Mouse (Mus musculus) CH12.LX (cell line): Measurements from ENCODE around the gene Hspb11. TPM values are rescaled to one million over a fixed set of nuclear protein-coding genes. Genes with fewer than 3 reads are reported as not detected.

Experiments used
- DNase-seq: peaks from one replicate; pipeline ENCODE4 v3.0.0-alpha.2; 2013; ENCODE audit errors: extremely low read depth
- H3K27ac ChIP-seq: 2 replicates; pipeline ENCODE4 v1.5.1; 2012; ENCODE audit warnings: low read depth, mild to moderate bottlenecking, control low read depth, moderate library complexity; ENCODE audit not compliant: insufficient read depth
- H3K27me3 ChIP-seq: replicated peaks from 2 replicates; pipeline ENCODE3; 2012; ENCODE audit warnings: inconsistent platforms
- H3K36me3 ChIP-seq, 2 experiments: replicated peaks in 1 of 2; 2 replicates each; pipeline versions ENCODE3 to v1.6.1; 2012; ENCODE audit warnings: inconsistent platforms in 1 of 2, low read length in 1 of 2, mild to moderate bottlenecking in 1 of 2, mixed read lengths in 1 of 2, moderate library complexity in 1 of 2; ENCODE audit not compliant: control insufficient read depth in 1 of 2, insufficient read depth in 1 of 2
- H3K4me1 ChIP-seq, 2 experiments: 2 replicates each; pipeline ENCODE4 v1.6.1; 2012; ENCODE audit warnings: inconsistent platforms in 1 of 2, moderate library complexity in 1 of 2; ENCODE audit not compliant: insufficient read depth in 2 of 2, control insufficient read depth in 1 of 2
- H3K4me2 ChIP-seq: 2 replicates; pipeline ENCODE4 v1.6.1; 2012; ENCODE audit warnings: low read depth, mild to moderate bottlenecking, control low read depth; ENCODE audit not compliant: poor library complexity, insufficient read depth, severe bottlenecking
- H3K4me3 ChIP-seq, 3 experiments: fragments of 150-350 bp in 1 of 3; sonication (generic) in 1 of 3; replicated peaks in 1 of 3; 2 replicates each; pipeline versions ENCODE3 to v1.5.1; 2011 to 2012; ENCODE audit warnings: low read depth in 2 of 3, low read length in 2 of 3, mild to moderate bottlenecking in 2 of 3, moderate library complexity in 2 of 3, control low read depth in 1 of 3, improper control_type of control experiment in 1 of 3, inconsistent platforms in 1 of 3, mixed read lengths in 1 of 3; ENCODE audit not compliant: poor library complexity in 1 of 3
- H3K79me2 ChIP-seq: replicated peaks from 2 replicates; pipeline ENCODE4 v1.6.1; 2012; ENCODE audit warnings: mild to moderate bottlenecking, moderate library complexity; ENCODE audit not compliant: control insufficient read depth, poor library complexity, insufficient read depth, severe bottlenecking; ENCODE audit errors: extremely low read depth
- H3K9ac ChIP-seq: 2 replicates; pipeline ENCODE4 v1.6.1; 2012; ENCODE audit warnings: low read depth, mild to moderate bottlenecking, control low read depth, moderate library complexity; ENCODE audit not compliant: insufficient read depth
- H3K9me3 ChIP-seq: replicated peaks from 2 replicates; pipeline ENCODE3; 2012; ENCODE audit warnings: low read length, inconsistent platforms, mixed read lengths
- CHD2 ChIP-seq: IDR thresholded peaks from 2 replicates; pipeline ENCODE4 v1.6.1; 2011; ENCODE audit warnings: low read length, improper control_type of control experiment
- CTCF ChIP-seq, 2 experiments: IDR thresholded peaks in 1 of 2; conservative IDR thresholded peaks in 1 of 2; 2 replicates each; pipeline ENCODE4 v1.5.1; 2011 to 2012; ENCODE audit warnings: low read depth in 2 of 2, low read length in 2 of 2, improper control_type of control experiment in 1 of 2, inconsistent platforms in 1 of 2, mild to moderate bottlenecking in 1 of 2, moderate library complexity in 1 of 2
- E2F4 ChIP-seq: IDR thresholded peaks from 2 replicates; pipeline ENCODE4 v1.6.1; 2011; ENCODE audit warnings: low read depth, low read length, improper control_type of control experiment; ENCODE audit not compliant: insufficient replicate concordance
- ELF1 ChIP-seq: IDR thresholded peaks from 2 replicates; pipeline ENCODE4 v1.6.1; 2014; ENCODE audit warnings: low read depth, mild to moderate bottlenecking, inconsistent platforms, low read length, improper control_type of control experiment
- EP300 ChIP-seq: IDR thresholded peaks from 2 replicates; pipeline ENCODE4 v1.6.1; 2011; ENCODE audit warnings: low read length, improper control_type of control experiment
- IRF4 ChIP-seq: IDR thresholded peaks from 2 replicates; pipeline ENCODE4 v1.6.1; 2014; ENCODE audit warnings: low read depth, mild to moderate bottlenecking, inconsistent platforms, low read length, improper control_type of control experiment
- KAT2A ChIP-seq: IDR thresholded peaks from 2 replicates; pipeline ENCODE4 v1.6.1; 2012; ENCODE audit warnings: low read length, improper control_type of control experiment, inconsistent platforms; ENCODE audit not compliant: insufficient replicate concordance
- MEF2A ChIP-seq: IDR thresholded peaks from 2 replicates; pipeline ENCODE4 v1.6.1; 2014; ENCODE audit warnings: low read depth, mild to moderate bottlenecking, inconsistent platforms, low read length, improper control_type of control experiment, borderline replicate concordance
- PAX5 ChIP-seq: IDR thresholded peaks from 2 replicates; pipeline ENCODE4 v1.6.1; 2012; ENCODE audit warnings: low read length, inconsistent platforms, mixed read lengths
- RAD21 ChIP-seq: IDR thresholded peaks from 2 replicates; pipeline ENCODE4 v1.6.1; 2011; ENCODE audit warnings: low read depth, mild to moderate bottlenecking, low read length, improper control_type of control experiment, moderate library complexity
- TBP ChIP-seq: conservative IDR thresholded peaks from 2 replicates; pipeline ENCODE4 v1.6.1; 2011; ENCODE audit warnings: low read depth, low read length, improper control_type of control experiment
- UBTF ChIP-seq: IDR thresholded peaks from 2 replicates; pipeline ENCODE4 v1.6.1; 2012; ENCODE audit warnings: low read depth, mild to moderate bottlenecking, inconsistent platforms, low read length, improper control_type of control experiment, moderate library complexity
- USF2 ChIP-seq: conservative IDR thresholded peaks from 2 replicates; pipeline ENCODE4 v1.6.1; 2011; ENCODE audit warnings: low read depth, low read length, improper control_type of control experiment
- ZC3H11A ChIP-seq: IDR thresholded peaks from 2 replicates; pipeline ENCODE4 v1.6.1; 2012; ENCODE audit warnings: low read depth, mild to moderate bottlenecking, inconsistent platforms, low read length, improper control_type of control experiment
- ZKSCAN1 ChIP-seq: IDR thresholded peaks from 2 replicates; pipeline ENCODE4 v1.6.1; 2012; ENCODE audit warnings: low read depth, inconsistent platforms, low read length, improper control_type of control experiment, borderline replicate concordance
- ZMIZ1 ChIP-seq: IDR thresholded peaks from 2 replicates; pipeline ENCODE4 v1.6.1; 2012; ENCODE audit warnings: low read depth, mild to moderate bottlenecking, inconsistent platforms, low read length, improper control_type of control experiment
- dilution Hi-C: fragments of 300-500 bp; cut with MboI; formaldehyde crosslinking; loops from 2 replicates; pipeline ENCODE4 v1.14.3; 2020; ENCODE audit warnings: low sequenced_read_pairs; ENCODE audit not compliant: extremely low pct_unique_long_range_greater_than_20kb, extremely low pct_ligation_motif_present
- in situ Hi-C: fragments of 300-500 bp; cut with MboI; formaldehyde crosslinking; loops from 3 replicates; pipeline ENCODE4 v1.14.3; 2019; ENCODE audit warnings: low sequenced_read_pairs, low pct_ligation_motif_present, low pct_unique_long_range_greater_than_20kb, mixed read lengths
- polyA plus RNA-seq: library from polyadenylated mRNA; unstranded; fragments of >175 nt; gene quantifications from 2 replicates; pipeline ENCODE4 v1.2.1, GENCODE M21; 2012; ENCODE audit warnings: low read depth; ENCODE audit not compliant: insufficient read length
- total RNA-seq, 2 experiments: library from RNA; depleted of rRNA; stranded (reverse); fragments of 300-350 nt in 1 of 2; fragments of >200 nt in 1 of 2; gene quantifications; 2 replicates each; pipeline ENCODE4 v1.2.3; 2012 to 2014

The Hspb11 gene
- total and polyA plus RNA-seq, 3 experiments, result 19.7 to 46.3 (median 38.7) TPM

DNA sequence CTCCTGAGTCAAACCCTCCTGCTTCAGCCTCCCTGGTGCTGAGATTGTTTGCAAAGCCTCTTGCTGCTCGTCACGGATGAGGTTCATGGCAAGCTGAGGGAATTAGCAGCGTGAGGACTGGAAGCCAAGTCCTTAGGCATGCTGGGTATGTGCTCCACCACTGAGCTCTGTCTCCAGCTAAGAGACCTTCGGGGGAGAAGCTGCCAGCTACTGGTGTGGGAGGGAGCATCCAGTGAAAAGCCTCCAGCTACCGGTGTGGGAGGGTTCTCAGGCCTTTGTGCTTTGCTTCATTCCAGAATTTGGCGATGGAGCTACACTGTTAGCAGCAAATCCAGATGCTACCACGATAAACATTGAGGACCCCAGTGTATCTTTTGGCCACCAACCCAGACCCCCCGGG lies 65.3 kb downstream of the Hspb11 start:
- dilution Hi-C loops, result no loop called here
- in situ Hi-C loops, result no loop called here

DNA sequence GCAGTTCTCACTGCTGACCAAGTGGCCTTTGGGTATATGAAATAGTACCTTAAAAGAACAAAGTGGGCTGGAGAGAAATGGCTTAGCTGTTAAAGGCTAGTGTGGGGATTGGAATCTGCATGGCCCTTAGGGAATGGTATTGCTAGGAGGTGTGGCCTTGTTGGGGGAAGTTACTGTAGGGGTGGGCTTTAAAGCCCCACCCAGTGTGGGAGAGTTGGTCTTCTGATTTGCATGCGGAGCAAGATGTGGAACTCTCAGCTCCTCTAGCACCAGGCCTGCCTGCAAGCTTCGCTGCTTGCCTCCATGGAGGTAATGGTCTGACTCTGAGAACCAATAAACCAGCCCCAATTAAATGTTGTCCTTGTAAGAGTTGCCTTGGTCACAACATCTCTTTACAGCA lies 67.6 kb downstream of the Hspb11 start:
- H3K9me3 ChIP-seq, result no peaks in the 10 kb centered on the region
- peak; percentile 85 for DNase-seq
- TF ChIP-seq ELF1 (no peak), USF2 (no peak), IRF4 (no peak; the same call in 1 of the 2 replicates), ZKSCAN1 (no peak), KAT2A (0 out of 2 replicates have a peak, but pooled peaks have one; percentile 18), EP300 (no peak)
- H3K4me2 ChIP-seq, result no peak overlapping the region
- no peaks in the 10 kb centered on the region for H3K79me2 ChIP-seq
- H3K27ac ChIP-seq, result 0 out of 2 replicates have a peak overlapping the region, but pooled peaks have one; percentile 14
- no peaks in the 10 kb centered on the region for H3K27me3 ChIP-seq
- peaks cover 44 to 80% of the 10 kb centered on the region in 2 experiments for H3K36me3 ChIP-seq
- dilution Hi-C loops (no loop called here), in situ Hi-C loops (no loop called here)
- H3K4me1 ChIP-seq, result peaks cover 5 to 41% of the 10 kb centered on the region in 2 experiments; a peak in 3 of 4 replicates
- no peak overlapping the region for H3K4me3 ChIP-seq
- no peak overlapping the region for H3K9ac ChIP-seq

More for the DNA sequence above, 65.3 kb downstream of the Hspb11 start:
- H3K36me3 ChIP-seq, result peaks cover 41 to 72% of the 10 kb centered on the region in 2 experiments
- no peak overlapping the region for H3K9ac ChIP-seq
- H3K79me2 ChIP-seq, result no peaks in the 10 kb centered on the region
- H3K9me3 ChIP-seq, result no peaks in the 10 kb centered on the region
- no peak overlapping the region for H3K27ac ChIP-seq
- DNase-seq, result no peak
- no peak overlapping the region for H3K4me2 ChIP-seq
- H3K4me1 ChIP-seq, result peaks cover 5 to 45% of the 10 kb centered on the region in 2 experiments; a peak in 3 of 4 replicates
- H3K27me3 ChIP-seq, result no peaks in the 10 kb centered on the region
- TF ChIP-seq TBP (no peak), ZMIZ1 (no peak), RAD21 (no peak), E2F4 (no peak), CTCF (conservative IDR thresholded peaks at IDR 0.05 in 1 of 2, IDR thresholded peaks at IDR 0.05 in 1 of 2; ENCODE audit: low read depth in 2 of 2, low read length in 2 of 2) (no peak), PAX5 (no peak), MEF2A (no peak), CHD2 (no peak), ZKSCAN1 (no peak), ZC3H11A (no peak), UBTF (no peak)
- H3K4me3 ChIP-seq, result no peak overlapping the region
